Mouse (Mus musculus): ENCODE measurements at regions not wholly inside any gene's neighbourhood (a gene's known extent, or its start where the extent isn't known, plus 50 kb on each side); places are given as distances from the start of the nearest gene placed in this dataset.

- no peak overlapping the region for H3K27ac ChIP-seq (replicated peaks in 1 of 2; ENCODE audit: control insufficient read depth in 1 of 2, insufficient read depth in 1 of 2, low read depth in 2 of 2, low read length in 2 of 2)
- 81% methylated on average over 6 of the region's 6 CpGs for WGBS
- ATAC-seq (ENCODE audit: insufficient number of reproducible peaks, insufficient read depth, low FRiP score, low read depth) = no peak
- H3K4me3 ChIP-seq (ENCODE audit: control insufficient read depth in 1 of 2, insufficient read depth in 1 of 2, low read depth in 1 of 2, low read length in 2 of 2) = no peak overlapping the region
- H3K36me3 ChIP-seq (ENCODE audit: control insufficient read depth, insufficient read depth, low read length) = no peaks in the 10 kb centered on the region
- no peak overlapping the region for H3K4me2 ChIP-seq (ENCODE audit: low read length)
- H3K27me3 ChIP-seq (ENCODE audit: control insufficient read depth, insufficient read depth, low read length) = no peaks in the 10 kb centered on the region
- H3K9ac ChIP-seq (ENCODE audit: low read length) = no peak overlapping the region
- H3K4me1 ChIP-seq (ENCODE audit: control insufficient read depth in 2 of 2, insufficient read depth in 2 of 2, low read length in 2 of 2) = peaks cover under 1 to 2% of the 10 kb centered on the region in 2 experiments; a peak in 1 of 4 replicates
- H3K9me3 ChIP-seq (ENCODE audit: control insufficient read depth, low read length) = no peaks in the 10 kb centered on the region
Measured at GRCm38 (mm10) chr1:169400841-169401240, 130.4 kb downstream of the Nuf2 start.

GRCm38 (mm10) chr1:169397371-169397770 is 133.9 kb downstream of the Nuf2 start:
- Histone ChIP-seq H3K27me3 (ENCODE audit: control insufficient read depth, insufficient read depth, low read length) (no peaks in the 10 kb centered on the region), H3K4me3 (ENCODE audit: control insufficient read depth in 1 of 2, insufficient read depth in 1 of 2, low read depth in 1 of 2, low read length in 2 of 2) (no peak overlapping the region)
- no peak for ATAC-seq (ENCODE audit: insufficient number of reproducible peaks, insufficient read depth, low FRiP score, low read depth)

DNA sequence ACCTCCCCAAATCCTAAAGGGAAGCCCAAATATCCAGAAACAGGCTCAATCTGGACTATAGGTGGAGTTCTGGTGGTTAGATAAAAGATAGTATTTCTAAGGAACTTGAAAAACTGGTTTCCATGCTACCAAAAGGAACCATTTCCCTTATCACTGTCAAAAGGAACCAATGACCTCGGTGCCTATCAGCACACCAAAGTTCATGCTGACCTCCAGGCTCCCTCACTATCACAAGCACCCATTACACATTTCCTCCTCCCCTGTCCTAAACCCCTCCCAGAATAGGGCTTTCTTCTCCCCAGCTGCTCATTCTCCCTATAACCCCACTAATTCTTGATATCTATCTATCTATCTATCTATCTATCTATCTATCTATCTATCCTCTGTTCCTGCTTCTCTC is 144.2 kb downstream of the Nuf2 start:
- no peaks in the 10 kb centered on the region for H3K9me3 ChIP-seq (ENCODE audit: control insufficient read depth, low read length)
- no peak overlapping the region for H3K27ac ChIP-seq (replicated peaks in 1 of 2; ENCODE audit: control insufficient read depth in 1 of 2, insufficient read depth in 1 of 2, low read depth in 2 of 2, low read length in 2 of 2)
- H3K36me3 ChIP-seq (ENCODE audit: control insufficient read depth, insufficient read depth, low read length) = no peaks in the 10 kb centered on the region
- WGBS = 18% methylated on average over 1 of the region's 1 CpGs
- H3K4me3 ChIP-seq (ENCODE audit: control insufficient read depth in 1 of 2, insufficient read depth in 1 of 2, low read depth in 1 of 2, low read length in 2 of 2) = no peak overlapping the region
- H3K27me3 ChIP-seq (ENCODE audit: control insufficient read depth, insufficient read depth, low read length) = no peaks in the 10 kb centered on the region
- no peaks in the 10 kb centered on the region for H3K4me1 ChIP-seq (ENCODE audit: control insufficient read depth in 2 of 2, insufficient read depth in 2 of 2, low read length in 2 of 2)
- ATAC-seq (ENCODE audit: insufficient number of reproducible peaks, insufficient read depth, low FRiP score, low read depth) = no peak
- no peak overlapping the region for H3K4me2 ChIP-seq (ENCODE audit: low read length)
- no peak overlapping the region for H3K9ac ChIP-seq (ENCODE audit: low read length)

More at GRCm38 (mm10) chr1:169397371-169397770, 133.9 kb downstream of the Nuf2 start:
- H3K36me3 ChIP-seq (ENCODE audit: control insufficient read depth, insufficient read depth, low read length) = no peaks in the 10 kb centered on the region
- H3K4me2 ChIP-seq (ENCODE audit: low read length) = no peak overlapping the region
- H3K27ac ChIP-seq (replicated peaks in 1 of 2; ENCODE audit: control insufficient read depth in 1 of 2, insufficient read depth in 1 of 2, low read depth in 2 of 2, low read length in 2 of 2) = no peak overlapping the region
- peaks cover 3% of the 10 kb centered on the region in 2 experiments; a peak in 2 of 4 replicates for H3K4me1 ChIP-seq (ENCODE audit: control insufficient read depth in 2 of 2, insufficient read depth in 2 of 2, low read length in 2 of 2)
- H3K9me3 ChIP-seq (ENCODE audit: control insufficient read depth, low read length) = no peaks in the 10 kb centered on the region
- WGBS = 78% methylated on average over 4 of the region's 4 CpGs
- H3K9ac ChIP-seq (ENCODE audit: low read length) = no peak overlapping the region

- H3K4me2 ChIP-seq (ENCODE audit: low read length) = no peak overlapping the region
- 82% methylated on average over 10 of the region's 10 CpGs for WGBS
- no peaks in the 10 kb centered on the region for H3K9me3 ChIP-seq (ENCODE audit: control insufficient read depth, low read length)
- H3K36me3 ChIP-seq (ENCODE audit: control insufficient read depth, insufficient read depth, low read length) = no peaks in the 10 kb centered on the region
- no peak overlapping the region for H3K9ac ChIP-seq (ENCODE audit: low read length)
- no peak overlapping the region for H3K27ac ChIP-seq (replicated peaks in 1 of 2; ENCODE audit: control insufficient read depth in 1 of 2, insufficient read depth in 1 of 2, low read depth in 2 of 2, low read length in 2 of 2)
- no peaks in the 10 kb centered on the region for H3K27me3 ChIP-seq (ENCODE audit: control insufficient read depth, insufficient read depth, low read length)
- H3K4me1 ChIP-seq (ENCODE audit: control insufficient read depth in 2 of 2, insufficient read depth in 2 of 2, low read length in 2 of 2) = no peaks in the 10 kb centered on the region
- H3K4me3 ChIP-seq (ENCODE audit: control insufficient read depth in 1 of 2, insufficient read depth in 1 of 2, low read depth in 1 of 2, low read length in 2 of 2) = no peak overlapping the region
- no peak for ATAC-seq (ENCODE audit: insufficient number of reproducible peaks, insufficient read depth, low FRiP score, low read depth)
Measured at GRCm38 (mm10) chr1:169385740-169386424, 145.4 kb downstream of the Nuf2 start.

- H3K27ac ChIP-seq (replicated peaks in 1 of 2; ENCODE audit: control insufficient read depth in 1 of 2, insufficient read depth in 1 of 2, low read depth in 2 of 2, low read length in 2 of 2) = no peak overlapping the region
- H3K4me1 ChIP-seq (ENCODE audit: control insufficient read depth in 2 of 2, insufficient read depth in 2 of 2, low read length in 2 of 2) = no peaks in the 10 kb centered on the region
- 78% methylated on average over 1 of the region's 1 CpGs for WGBS
- no peak overlapping the region for H3K4me3 ChIP-seq (ENCODE audit: control insufficient read depth in 1 of 2, insufficient read depth in 1 of 2, low read depth in 1 of 2, low read length in 2 of 2)
- no peak overlapping the region for H3K9ac ChIP-seq (ENCODE audit: low read length)
- no peaks in the 10 kb centered on the region for H3K36me3 ChIP-seq (ENCODE audit: control insufficient read depth, insufficient read depth, low read length)
- no peak for ATAC-seq (ENCODE audit: insufficient number of reproducible peaks, insufficient read depth, low FRiP score, low read depth)
- no peaks in the 10 kb centered on the region for H3K27me3 ChIP-seq (ENCODE audit: control insufficient read depth, insufficient read depth, low read length)
- H3K4me2 ChIP-seq (ENCODE audit: low read length) = no peak overlapping the region
- no peaks in the 10 kb centered on the region for H3K9me3 ChIP-seq (ENCODE audit: control insufficient read depth, low read length)
Measured at GRCm38 (mm10) chr1:169374686-169375085, 156.6 kb downstream of the Nuf2 start.

GRCm38 (mm10) chr1:169368758-169369157 is 162.5 kb downstream of the Nuf2 start:
- no peak overlapping the region for H3K9ac ChIP-seq (ENCODE audit: low read length)
- WGBS = 32% methylated on average over 3 of the region's 3 CpGs

GRCm38 (mm10) chr1:169367772-169368501 is 163.3 kb downstream of the Nuf2 start:
- Histone ChIP-seq H3K27ac (replicated peaks in 1 of 2; ENCODE audit: control insufficient read depth in 1 of 2, insufficient read depth in 1 of 2, low read depth in 2 of 2, low read length in 2 of 2) (no peak overlapping the region), H3K9me3 (ENCODE audit: control insufficient read depth, low read length) (no peaks in the 10 kb centered on the region), H3K4me3 (ENCODE audit: control insufficient read depth in 1 of 2, insufficient read depth in 1 of 2, low read depth in 1 of 2, low read length in 2 of 2) (no peak overlapping the region), H3K27me3 (ENCODE audit: control insufficient read depth, insufficient read depth, low read length) (no peaks in the 10 kb centered on the region), H3K4me1 (ENCODE audit: control insufficient read depth in 2 of 2, insufficient read depth in 2 of 2, low read length in 2 of 2) (peaks cover 0 to 3% of the 10 kb centered on the region in 2 experiments; a peak in 1 of 4 replicates), H3K36me3 (ENCODE audit: control insufficient read depth, insufficient read depth, low read length) (no peaks in the 10 kb centered on the region), H3K4me2 (ENCODE audit: low read length) (no peak overlapping the region), H3K9ac (ENCODE audit: low read length) (no peak overlapping the region)
- ATAC-seq (ENCODE audit: insufficient number of reproducible peaks, insufficient read depth, low FRiP score, low read depth) = no peak
- WGBS = 75% methylated on average over 10 of the region's 10 CpGs

More at GRCm38 (mm10) chr1:169368758-169369157, 162.5 kb downstream of the Nuf2 start:
- H3K4me3 ChIP-seq (ENCODE audit: control insufficient read depth in 1 of 2, insufficient read depth in 1 of 2, low read depth in 1 of 2, low read length in 2 of 2) = no peak overlapping the region
- no peaks in the 10 kb centered on the region for H3K36me3 ChIP-seq (ENCODE audit: control insufficient read depth, insufficient read depth, low read length)
- no peaks in the 10 kb centered on the region for H3K27me3 ChIP-seq (ENCODE audit: control insufficient read depth, insufficient read depth, low read length)
- H3K9me3 ChIP-seq (ENCODE audit: control insufficient read depth, low read length) = no peaks in the 10 kb centered on the region
- peaks cover 0 to 3% of the 10 kb centered on the region in 2 experiments; a peak in 1 of 4 replicates for H3K4me1 ChIP-seq (ENCODE audit: control insufficient read depth in 2 of 2, insufficient read depth in 2 of 2, low read length in 2 of 2)
- ATAC-seq (ENCODE audit: insufficient number of reproducible peaks, insufficient read depth, low FRiP score, low read depth) = no peak
- no peak overlapping the region for H3K4me2 ChIP-seq (ENCODE audit: low read length)
- H3K27ac ChIP-seq (replicated peaks in 1 of 2; ENCODE audit: control insufficient read depth in 1 of 2, insufficient read depth in 1 of 2, low read depth in 2 of 2, low read length in 2 of 2) = no peak overlapping the region
